Mouse (Mus musculus) subcutaneous adipose tissue, adult 2 months (tissue): ENCODE measurements around the gene C130079G13Rik. TPM values are rescaled to one million over a fixed set of nuclear protein-coding genes. Genes with fewer than 3 reads are reported as not detected.

ENCODE experiments used
- polyA plus RNA-seq: library from polyadenylated mRNA; depleted of rRNA; stranded (reverse); fragments of >200 nt; gene quantifications from 2 replicates; pipeline ENCODE4 v1.2.3, GENCODE M21; 2012; ENCODE audit warnings: low replicate concordance; rRNA removed

Gene C130079G13Rik
- polyA plus RNA-seq, result 0.04 TPM in 1 of 2 replicates, not detected in the other

GRCm38 (mm10) chr3:59924914-59925313 is at the start of gene C130079G13Rik:
Gene C130079G13Rik (plus strand): TSS chr3:59925214.

Other genes with a start within 250 kb of the C130079G13Rik start
- gene Gm5538, start 195.4 kb upstream of the C130079G13Rik start, polyA plus RNA-seq, result not detected in 2 replicates
- not detected in 2 replicates for gene Gm8298, start 64.2 kb upstream of the C130079G13Rik start, polyA plus RNA-seq
- 0.07 TPM in 1 of 2 replicates, not detected in the other for gene Aadacl2, start 81.5 kb downstream of the C130079G13Rik start, polyA plus RNA-seq
- 0.14 and 0.29 TPM in 2 replicates for gene Aadac, start 100.5 kb downstream of the C130079G13Rik start, polyA plus RNA-seq
- gene Sucnr1, start 156.7 kb downstream of the C130079G13Rik start, polyA plus RNA-seq, result 15.8 and 93.4 TPM in 2 replicates